Mouse (Mus musculus): ENCODE data around the gene Nubp2. TPM values are rescaled to one million over a fixed set of nuclear protein-coding genes. Genes with fewer than 3 reads are reported as not detected.

The Nubp2 gene
- 64.0 and 70.3 TPM in 2 replicates for polyA plus RNA-seq (2016; fragmentation: Nextera tagmentation; extraction: Ambion mirVana)

GRCm38 (mm10) chr17:24886134-24886931 lies at the start of gene Nubp2, which contains the start of gene Spsb3:
Gene Nubp2 (minus strand): TSS chr17:24886349.
Gene Spsb3 (plus strand): TSS chr17:24886643.
- ATAC-seq (ENCODE audit: low FRiP score, low read depth): peak; percentile 98
- peak within 1 kb of the TSS; percentile 95 for H3K4me2 ChIP-seq (replicated peaks)
- H3K4me1 ChIP-seq: peaks cover 29% of the 10 kb centered on the region
- no peaks in the 10 kb centered on the region for H3K27me3 ChIP-seq
- H3K4me3 ChIP-seq: peak within 1 kb of the TSS; percentile 89
- peak within 1 kb of the TSS; percentile 69 for H3K27ac ChIP-seq (replicated peaks)
- peaks cover 40% of the 10 kb centered on the region for H3K36me3 ChIP-seq
- WGBS: under 1% methylated on average over 69 of the region's 69 CpGs
- peak within 1 kb of the TSS; percentile 78 for H3K9ac ChIP-seq (replicated peaks)
- no peaks in the 10 kb centered on the region for H3K9me3 ChIP-seq

- H3K4me1 ChIP-seq: peaks cover 25% of the 10 kb centered on the region
- H3K27ac ChIP-seq (replicated peaks): no peak overlapping the region
- peaks cover 14% of the 10 kb centered on the region for H3K36me3 ChIP-seq
- no peaks in the 10 kb centered on the region for H3K27me3 ChIP-seq
- H3K9me3 ChIP-seq: no peaks in the 10 kb centered on the region
- H3K4me2 ChIP-seq (replicated peaks): peak overlapping the region; percentile 74
- no peak for ATAC-seq (ENCODE audit: low FRiP score, low read depth)
- peak overlapping the region; percentile 83 for H3K4me3 ChIP-seq
- H3K9ac ChIP-seq (replicated peaks): peak overlapping the region; percentile 90
Observed at GRCm38 (mm10) chr17:24935666-24936065, 49.5 kb upstream of the Nubp2 start.

DNA sequence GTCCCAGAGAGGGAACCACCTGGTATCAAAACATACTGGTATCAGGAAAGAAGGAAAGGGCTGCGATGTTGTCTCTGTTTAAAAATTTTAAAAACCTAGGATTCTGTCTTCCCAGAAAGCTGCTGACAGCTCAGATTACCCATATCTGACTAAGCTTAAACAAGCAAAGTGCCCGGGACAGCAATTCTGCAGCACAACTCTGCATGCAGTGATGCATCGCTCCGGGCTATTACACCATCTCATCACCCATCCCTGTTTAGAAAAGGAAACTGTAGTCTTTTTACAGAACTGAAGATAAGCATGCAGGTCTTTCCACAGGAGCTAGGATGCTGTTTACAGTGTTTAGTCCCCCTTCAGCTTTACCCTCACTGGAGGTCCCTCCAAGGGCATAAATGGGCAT lies 48.8 kb upstream of the Nubp2 start:
- Histone ChIP-seq H3K27ac (replicated peaks) (no peak overlapping the region), H3K4me3 (peak overlapping the region; percentile 83), H3K27me3 (no peaks in the 10 kb centered on the region), H3K36me3 (peaks cover 14% of the 10 kb centered on the region), H3K4me2 (replicated peaks) (peak overlapping the region; percentile 74), H3K4me1 (peaks cover 25% of the 10 kb centered on the region), H3K9ac (replicated peaks) (peak overlapping the region; percentile 90), H3K9me3 (no peaks in the 10 kb centered on the region)
- no peak for ATAC-seq (ENCODE audit: low FRiP score, low read depth)
- 91% methylated on average over 4 of the region's 4 CpGs for WGBS

DNA sequence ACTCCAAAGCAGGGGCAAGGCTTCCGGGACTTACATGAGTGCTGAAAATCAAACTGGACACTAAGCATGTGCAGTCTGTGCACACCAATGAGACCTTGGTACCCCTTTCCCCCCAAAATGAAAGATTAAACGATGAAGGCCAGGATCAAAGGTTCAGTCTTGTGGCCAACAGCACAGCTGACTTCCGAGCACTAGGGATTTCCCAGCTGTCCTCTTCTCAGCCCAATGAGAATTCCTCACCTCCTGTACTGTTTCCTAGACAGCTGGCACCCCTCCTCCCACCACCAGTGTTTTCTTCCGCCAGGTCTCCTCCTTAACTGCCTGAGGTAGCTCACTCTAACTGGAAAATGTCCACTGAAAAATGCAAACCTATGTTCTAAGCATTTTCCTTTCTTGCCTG lies 47.0 kb upstream of the Nubp2 start:
- Histone ChIP-seq H3K27ac (replicated peaks) (no peak overlapping the region), H3K27me3 (no peaks in the 10 kb centered on the region), H3K36me3 (peaks cover 18% of the 10 kb centered on the region), H3K9ac (replicated peaks) (0 out of 2 replicates have a peak overlapping the region, but pooled peaks have one; percentile 6), H3K4me2 (replicated peaks) (no peak overlapping the region), H3K4me3 (no peak overlapping the region), H3K9me3 (no peaks in the 10 kb centered on the region), H3K4me1 (peaks cover 25% of the 10 kb centered on the region)
- no peak for ATAC-seq (ENCODE audit: low FRiP score, low read depth)
- 81% methylated on average over 4 of the region's 4 CpGs for WGBS

DNA sequence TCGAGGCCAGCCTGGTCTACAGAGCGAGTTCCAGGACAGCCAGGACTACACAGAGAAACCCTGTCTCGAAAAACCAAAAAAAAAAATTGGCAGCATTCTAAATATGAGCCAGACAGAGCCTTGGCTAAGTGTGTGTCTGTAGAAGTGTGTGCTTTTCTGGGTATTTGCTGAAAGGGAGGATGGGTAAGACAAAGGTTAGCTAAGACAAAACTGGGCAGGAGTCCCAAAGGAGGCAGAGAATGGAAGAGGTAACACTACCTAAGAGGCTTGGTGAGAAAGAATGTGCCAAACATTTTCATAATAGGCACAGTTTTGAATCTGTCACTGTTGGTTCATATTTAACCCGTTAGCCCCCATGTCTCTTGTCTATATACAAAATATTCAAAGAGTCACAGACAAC lies 46.3 kb upstream of the Nubp2 start:
- Histone ChIP-seq H3K27me3 (no peaks in the 10 kb centered on the region), H3K27ac (replicated peaks) (no peak overlapping the region), H3K4me1 (peaks cover 25% of the 10 kb centered on the region), H3K4me2 (replicated peaks) (no peak overlapping the region), H3K9ac (replicated peaks) (no peak overlapping the region), H3K4me3 (no peak overlapping the region), H3K36me3 (peaks cover 24% of the 10 kb centered on the region), H3K9me3 (no peaks in the 10 kb centered on the region)
- WGBS: 96% methylated on average over 4 of the region's 4 CpGs
- ATAC-seq (ENCODE audit: low FRiP score, low read depth): no peak

- no peak overlapping the region for H3K9ac ChIP-seq (replicated peaks)
- H3K27ac ChIP-seq (replicated peaks): no peak overlapping the region
- no peak for ATAC-seq (ENCODE audit: low FRiP score, low read depth)
- H3K4me2 ChIP-seq (replicated peaks): no peak overlapping the region
- H3K36me3 ChIP-seq: peaks cover 51% of the 10 kb centered on the region
- WGBS: 83% methylated on average over 1 of the region's 1 CpGs
- H3K4me1 ChIP-seq: peaks cover 8% of the 10 kb centered on the region
- no peaks in the 10 kb centered on the region for H3K27me3 ChIP-seq
- H3K9me3 ChIP-seq: no peaks in the 10 kb centered on the region
- no peak overlapping the region for H3K4me3 ChIP-seq
Observed at GRCm38 (mm10) chr17:24929506-24929905, 43.4 kb upstream of the Nubp2 start.

- no peak overlapping the region for H3K4me2 ChIP-seq (replicated peaks)
- H3K4me1 ChIP-seq: no peaks in the 10 kb centered on the region
- H3K27me3 ChIP-seq: no peaks in the 10 kb centered on the region
- H3K4me3 ChIP-seq: no peak overlapping the region
- no peak for ATAC-seq (ENCODE audit: low FRiP score, low read depth)
- H3K36me3 ChIP-seq: peaks cover 94% of the 10 kb centered on the region
- no peak overlapping the region for H3K9ac ChIP-seq (replicated peaks)
- WGBS: 100% methylated on average over 1 of the region's 1 CpGs
- H3K27ac ChIP-seq (replicated peaks): no peak overlapping the region
- H3K9me3 ChIP-seq: no peaks in the 10 kb centered on the region
Observed at GRCm38 (mm10) chr17:24923246-24923645, 37.1 kb upstream of the Nubp2 start.

- Histone ChIP-seq H3K9ac (replicated peaks) (no peak overlapping the region), H3K4me1 (no peaks in the 10 kb centered on the region), H3K4me2 (replicated peaks) (no peak overlapping the region), H3K9me3 (no peaks in the 10 kb centered on the region), H3K4me3 (no peak overlapping the region), H3K36me3 (peaks cover 96% of the 10 kb centered on the region), H3K27me3 (no peaks in the 10 kb centered on the region), H3K27ac (replicated peaks) (no peak overlapping the region)
- no peak for ATAC-seq (ENCODE audit: low FRiP score, low read depth)
Observed at GRCm38 (mm10) chr17:24913984-24914383, 27.8 kb upstream of the Nubp2 start.

GRCm38 (mm10) chr17:24907591-24907990 lies 21.4 kb upstream of the Nubp2 start:
- Histone ChIP-seq H3K36me3 (peaks cover 99% of the 10 kb centered on the region), H3K4me1 (no peaks in the 10 kb centered on the region), H3K4me2 (replicated peaks) (no peak overlapping the region), H3K4me3 (no peak overlapping the region), H3K9me3 (no peaks in the 10 kb centered on the region), H3K9ac (replicated peaks) (no peak overlapping the region), H3K27ac (replicated peaks) (no peak overlapping the region), H3K27me3 (no peaks in the 10 kb centered on the region)
- 95% methylated on average over 2 of the region's 2 CpGs for WGBS
- no peak for ATAC-seq (ENCODE audit: low FRiP score, low read depth)

DNA sequence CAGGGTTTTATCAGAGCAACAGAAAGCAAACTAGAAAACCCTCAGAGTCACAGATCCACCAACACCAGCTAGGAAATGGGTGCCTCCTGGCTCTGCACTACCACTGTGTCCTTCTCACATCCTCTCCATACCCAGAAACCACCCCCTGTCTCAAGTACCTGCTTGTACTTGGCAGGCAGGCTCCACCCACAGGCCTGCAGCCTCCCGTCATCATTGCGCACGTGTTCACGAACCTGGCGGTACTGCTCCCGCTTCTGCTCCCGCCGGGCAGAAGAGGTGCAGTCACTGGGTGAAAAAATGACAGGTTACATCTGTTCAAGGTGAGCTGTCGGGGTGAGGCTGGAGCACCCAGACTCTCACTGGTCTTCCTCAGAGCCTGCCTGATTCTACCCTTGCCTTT lies 17.6 kb upstream of the Nubp2 start:
- H3K36me3 ChIP-seq: peaks cover 100% of the 10 kb centered on the region
- H3K27ac ChIP-seq (replicated peaks): no peak overlapping the region
- H3K27me3 ChIP-seq: no peaks in the 10 kb centered on the region
- 97% methylated on average over 9 of the region's 9 CpGs for WGBS
- H3K9ac ChIP-seq (replicated peaks): no peak overlapping the region
- no peaks in the 10 kb centered on the region for H3K9me3 ChIP-seq
- H3K4me2 ChIP-seq (replicated peaks): no peak overlapping the region
- H3K4me1 ChIP-seq: no peaks in the 10 kb centered on the region
- H3K4me3 ChIP-seq: no peak overlapping the region
- no peak for ATAC-seq (ENCODE audit: low FRiP score, low read depth)

GRCm38 (mm10) chr17:24902671-24903474 lies 16.7 kb upstream of the Nubp2 start:
- H3K27ac ChIP-seq (replicated peaks): no peak overlapping the region
- no peaks in the 10 kb centered on the region for H3K9me3 ChIP-seq
- WGBS: 69% methylated on average over 9 of the region's 9 CpGs
- peaks cover 1% of the 10 kb centered on the region; the same call in 1 of the 2 replicates for H3K4me1 ChIP-seq
- H3K36me3 ChIP-seq: peaks cover 100% of the 10 kb centered on the region
- no peak for ATAC-seq (ENCODE audit: low FRiP score, low read depth)
- H3K9ac ChIP-seq (replicated peaks): no peak overlapping the region
- no peaks in the 10 kb centered on the region for H3K27me3 ChIP-seq
- no peak overlapping the region for H3K4me2 ChIP-seq (replicated peaks)
- no peak overlapping the region for H3K4me3 ChIP-seq

GRCm38 (mm10) chr17:24902124-24902523 lies 16.0 kb upstream of the Nubp2 start:
- H3K4me2 ChIP-seq (replicated peaks): no peak overlapping the region
- H3K4me1 ChIP-seq: peaks cover 9% of the 10 kb centered on the region
- no peaks in the 10 kb centered on the region for H3K9me3 ChIP-seq
- no peak overlapping the region for H3K9ac ChIP-seq (replicated peaks)
- no peak overlapping the region for H3K27ac ChIP-seq (replicated peaks)
- H3K36me3 ChIP-seq: peaks cover 99% of the 10 kb centered on the region
- no peak overlapping the region for H3K4me3 ChIP-seq
- H3K27me3 ChIP-seq: no peaks in the 10 kb centered on the region
- 93% methylated on average over 5 of the region's 5 CpGs for WGBS
- no peak for ATAC-seq (ENCODE audit: low FRiP score, low read depth)
